ENCODE assay signal across 9 mouse cellular contexts in genomic region chr14:20067293-20068074, GRCm38 (mm10).
DNase-seq lines count a peak whose midpoint lies in the region; ATAC-seq lines count a peak whose summit lies in the region.
"Had no signal": no experiment of that assay in that cellular context is flagged by ENCODE, and none has a peak within 500 bp of the region (broad histone marks: within the 10 kb centered on the region; RNA-seq: fewer than 3 reads in every experiment).

No protein-coding gene starts in this region.

- H3K9ac ChIP-seq in embryonic facial prominence, embryonic 14.5 days (ENCODE audit: low read depth, low read length), result no peak overlapping the region
- H3K9ac ChIP-seq in heart, embryonic 14.5 days (ENCODE audit: low read length), result 0 out of 2 replicates have a peak overlapping the region, but pooled peaks have one; percentile 23
- H3K9ac ChIP-seq in liver, embryonic 13.5 days, result no peak overlapping the region
- H3K9ac ChIP-seq in neural tube, embryonic 12.5 days, result no peak overlapping the region
- H3K9ac ChIP-seq: heart, embryonic 15.5 days had no signal

- H3K4me1 ChIP-seq in embryonic facial prominence, embryonic 14.5 days (ENCODE audit: control insufficient read depth, insufficient read depth, low read length), result no peaks in the 10 kb centered on the region
- no peaks in the 10 kb centered on the region for H3K4me1 ChIP-seq in heart, embryonic 14.5 days (ENCODE audit: control insufficient read depth in 2 of 2, insufficient read depth in 2 of 2, low read length in 2 of 2)
- H3K4me1 ChIP-seq in liver, embryonic 13.5 days (replicated peaks), result no peaks in the 10 kb centered on the region; the same call in 1 of the 2 replicates
- H3K4me1 ChIP-seq in neural tube, embryonic 12.5 days, result no peaks in the 10 kb centered on the region

- no peak overlapping the region; the same call in 1 of the 2 replicates for H3K4me2 ChIP-seq in embryonic facial prominence, embryonic 14.5 days (ENCODE audit: low read depth, low read length)
- H3K4me2 ChIP-seq in heart, embryonic 14.5 days (ENCODE audit: low read length), result peak overlapping the region; percentile 7; the same call in 1 of the 2 replicates
- H3K4me2 ChIP-seq in liver, embryonic 13.5 days, result no peak overlapping the region
- H3K4me2 ChIP-seq in neural tube, embryonic 12.5 days (replicated peaks), result no peak overlapping the region
- H3K4me2 ChIP-seq: heart, embryonic 15.5 days had no signal

- no peaks in the 10 kb centered on the region for H3K9me3 ChIP-seq in embryonic facial prominence, embryonic 14.5 days (ENCODE audit: control insufficient read depth, low read length)
- no peaks in the 10 kb centered on the region for H3K9me3 ChIP-seq in heart, embryonic 14.5 days (ENCODE audit: control insufficient read depth, low read length)
- H3K9me3 ChIP-seq in liver, embryonic 13.5 days (replicated peaks), result no peaks in the 10 kb centered on the region
- H3K9me3 ChIP-seq in neural tube, embryonic 12.5 days, result no peaks in the 10 kb centered on the region
- H3K9me3 ChIP-seq: heart, embryonic 15.5 days had no signal

- DNase-seq in CD8-positive naive resting alpha-beta T cell, adult 2 months (ENCODE audit: low read depth in 2 of 2, low spot score in 2 of 2), result peak; percentile 55 to 68
- DNase-seq in adrenal gland, postnatal 36 days, result peak; percentile 60 to 77
- peak; percentile 89 for DNase-seq in embryonic facial prominence, embryonic 14.5 days (ENCODE audit: low spot score)
- peak; percentile 78 for DNase-seq in kidney, postnatal 10 days
- peak; percentile 24 for DNase-seq in liver, embryonic 13.5 days
- DNase-seq in telencephalon, adult 2 months (ENCODE audit: low read depth, low spot score), result peak; percentile 74

- no peak overlapping the region for H3K4me3 ChIP-seq in embryonic facial prominence, embryonic 14.5 days (ENCODE audit: low read depth, low read length)
- no peak overlapping the region for H3K4me3 ChIP-seq in heart, embryonic 14.5 days (ENCODE audit: control insufficient read depth in 1 of 2, insufficient read depth in 1 of 2, low read depth in 1 of 2, low read length in 2 of 2)
- no peak overlapping the region for H3K4me3 ChIP-seq in liver, embryonic 13.5 days (replicated peaks)
- no peak overlapping the region for H3K4me3 ChIP-seq in neural tube, embryonic 12.5 days
- H3K4me3 ChIP-seq: heart, embryonic 15.5 days had no signal

- WGBS in embryonic facial prominence, embryonic 14.5 days, result 29% methylated on average over 18 of the region's 18 CpGs
- WGBS in heart, embryonic 14.5 days, result 32% methylated on average over 18 of the region's 18 CpGs
- WGBS in liver, embryonic 13.5 days (ENCODE audit: insufficient replicate concordance), result 34% methylated on average over 18 of the region's 18 CpGs
- 36% methylated on average over 18 of the region's 18 CpGs for WGBS in neural tube, embryonic 12.5 days

- H3K36me3 ChIP-seq in embryonic facial prominence, embryonic 14.5 days (ENCODE audit: control insufficient read depth, insufficient read depth, low read length), result no peaks in the 10 kb centered on the region
- no peaks in the 10 kb centered on the region for H3K36me3 ChIP-seq in heart, embryonic 14.5 days (ENCODE audit: control insufficient read depth, insufficient read depth, low read length)
- no peaks in the 10 kb centered on the region for H3K36me3 ChIP-seq in liver, embryonic 13.5 days
- H3K36me3 ChIP-seq in neural tube, embryonic 12.5 days, result no peaks in the 10 kb centered on the region
- H3K36me3 ChIP-seq: heart, embryonic 15.5 days had no signal

- no peak overlapping the region for H3K27ac ChIP-seq in embryonic facial prominence, embryonic 14.5 days (replicated peaks; ENCODE audit: low read depth, low read length)
- no peak overlapping the region for H3K27ac ChIP-seq in heart, embryonic 14.5 days (replicated peaks in 1 of 2; ENCODE audit: control insufficient read depth in 1 of 2, insufficient read depth in 1 of 2, low read depth in 2 of 2, low read length in 2 of 2)
- no peak overlapping the region for H3K27ac ChIP-seq in liver, embryonic 13.5 days
- H3K27ac ChIP-seq in neural tube, embryonic 12.5 days, result no peak overlapping the region
- H3K27ac ChIP-seq: heart, embryonic 15.5 days had no signal

- peak; percentile 69 for ATAC-seq in embryonic facial prominence, embryonic 14.5 days (ENCODE audit: low read depth)
- no peak for ATAC-seq in heart, embryonic 14.5 days (ENCODE audit: insufficient number of reproducible peaks, insufficient read depth, low FRiP score, low read depth)
- no peak for ATAC-seq in liver, embryonic 13.5 days (ENCODE audit: low read depth)
- peak; percentile 72; the same call in 1 of the 2 replicates for ATAC-seq in neural tube, embryonic 12.5 days (ENCODE audit: low FRiP score, low read depth)

- H3K27me3 ChIP-seq in embryonic facial prominence, embryonic 14.5 days (replicated peaks; ENCODE audit: control insufficient read depth, insufficient read depth, low read length), result no peaks in the 10 kb centered on the region
- no peaks in the 10 kb centered on the region for H3K27me3 ChIP-seq in heart, embryonic 14.5 days (ENCODE audit: control insufficient read depth, insufficient read depth, low read length)
- no peaks in the 10 kb centered on the region for H3K27me3 ChIP-seq in liver, embryonic 13.5 days
- H3K27me3 ChIP-seq in neural tube, embryonic 12.5 days (replicated peaks), result no peaks in the 10 kb centered on the region
- H3K27me3 ChIP-seq: heart, embryonic 15.5 days had no signal

Comparison
In these comparisons a context has a peak if more than half of its experiments do, and no peak if none do; other contexts are left out.
1. DNase-seq: peak in every context shown above with its lines; median percentile 89 in embryonic facial prominence, embryonic 14.5 days; 78 in kidney, postnatal 10 days; 74 in telencephalon, adult 2 months; 68 in adrenal gland, postnatal 36 days; 62 in CD8-positive naive resting alpha-beta T cell, adult 2 months; 24 in liver, embryonic 13.5 days.
2. ATAC-seq: peak in embryonic facial prominence, embryonic 14.5 days (single experiment) and neural tube, embryonic 12.5 days (single experiment); none in heart, embryonic 14.5 days (single experiment) and liver, embryonic 13.5 days (single experiment).